Mouse (Mus musculus) megakaryocyte progenitor cell, adult 5-6 weeks (primary cell): ENCODE measurements at regions not wholly inside any gene's neighbourhood (a gene's known extent, or its start where the extent isn't known, plus 50 kb on each side); places are given as distances from the start of the nearest gene placed in this dataset.

Experiments
- ATAC-seq: replicated peaks from 2 replicates; pipeline ENCODE4 v1.8.0; 2016; ENCODE audit warnings: mild to moderate bottlenecking, moderate TSS enrichment, inconsistent platforms; ENCODE audit not compliant: poor library complexity

DNA sequence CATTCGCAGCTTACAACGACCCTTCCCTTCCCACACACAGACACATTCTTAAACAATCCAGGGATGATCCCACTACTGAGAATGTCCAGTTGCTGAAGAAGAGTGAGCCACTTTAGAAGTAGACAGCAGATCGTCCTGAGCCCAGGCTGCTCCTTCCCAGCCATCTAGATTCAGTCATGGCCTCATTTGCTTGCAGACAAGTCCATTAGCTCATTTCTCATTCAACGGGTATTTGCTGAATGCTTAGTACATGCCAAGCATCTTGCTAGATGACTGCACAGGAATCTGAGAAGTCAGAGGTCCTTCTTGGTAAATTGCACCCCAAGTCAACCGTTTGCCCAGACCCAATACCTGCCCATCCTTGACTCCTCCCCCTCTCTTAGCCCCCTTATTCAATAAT is 57.8 kb downstream of the Ier5 start:
- no peak for ATAC-seq

DNA sequence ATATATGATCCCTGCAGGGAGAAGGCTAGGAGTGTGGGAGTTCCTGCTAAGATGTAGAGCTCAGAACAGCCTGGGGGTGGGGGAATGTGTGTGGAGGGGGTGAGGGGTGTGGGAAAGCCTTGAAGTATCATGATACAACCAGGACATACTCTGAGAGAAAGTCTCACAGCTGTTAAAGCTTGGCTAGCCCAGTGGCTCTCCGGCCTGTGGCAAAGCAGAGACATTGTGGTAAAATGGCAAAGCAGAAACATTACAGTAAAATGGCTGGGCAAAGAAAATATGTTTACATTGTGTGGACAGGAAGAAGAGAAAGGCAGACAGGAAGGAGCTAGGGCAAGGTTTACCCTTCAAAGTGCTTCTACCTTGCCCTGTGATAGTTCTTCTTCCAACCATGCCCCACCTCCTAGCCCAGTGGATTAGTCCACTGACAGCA is 58.5 kb downstream of the Ier5 start:
- no peak for ATAC-seq

DNA sequence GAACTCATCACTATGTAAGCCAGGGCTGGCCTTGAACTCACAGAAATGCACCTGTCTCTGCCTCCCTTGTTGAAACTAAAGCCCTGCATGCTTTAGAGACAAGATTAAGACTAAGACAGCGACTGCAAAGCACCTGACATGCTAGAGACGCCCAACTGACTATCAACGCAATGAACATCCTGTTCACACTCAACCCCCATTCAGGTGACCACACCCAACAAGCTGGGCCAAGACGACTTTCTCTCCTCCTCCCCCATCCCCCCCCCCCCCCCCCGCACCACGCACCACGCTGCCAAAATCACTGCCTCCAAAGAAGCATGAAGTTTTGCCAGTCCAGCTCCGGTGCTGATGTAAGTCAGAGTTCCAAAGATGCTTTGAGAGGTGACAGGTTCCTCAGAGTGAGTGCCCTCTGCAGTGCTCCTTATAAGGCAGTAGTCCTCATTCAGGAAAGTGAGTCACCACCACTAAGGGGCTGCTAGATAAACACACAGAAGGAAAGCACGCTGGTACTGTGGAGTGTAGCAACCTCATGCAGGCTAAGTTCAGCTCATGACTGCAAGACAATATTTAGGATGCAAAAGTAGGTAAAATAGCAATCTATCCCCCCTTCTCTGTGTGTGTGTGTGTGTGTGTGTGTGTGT is 59.2 kb downstream of the Ier5 start:
- peak; percentile 44; the same call in 1 of the 2 replicates for ATAC-seq

DNA sequence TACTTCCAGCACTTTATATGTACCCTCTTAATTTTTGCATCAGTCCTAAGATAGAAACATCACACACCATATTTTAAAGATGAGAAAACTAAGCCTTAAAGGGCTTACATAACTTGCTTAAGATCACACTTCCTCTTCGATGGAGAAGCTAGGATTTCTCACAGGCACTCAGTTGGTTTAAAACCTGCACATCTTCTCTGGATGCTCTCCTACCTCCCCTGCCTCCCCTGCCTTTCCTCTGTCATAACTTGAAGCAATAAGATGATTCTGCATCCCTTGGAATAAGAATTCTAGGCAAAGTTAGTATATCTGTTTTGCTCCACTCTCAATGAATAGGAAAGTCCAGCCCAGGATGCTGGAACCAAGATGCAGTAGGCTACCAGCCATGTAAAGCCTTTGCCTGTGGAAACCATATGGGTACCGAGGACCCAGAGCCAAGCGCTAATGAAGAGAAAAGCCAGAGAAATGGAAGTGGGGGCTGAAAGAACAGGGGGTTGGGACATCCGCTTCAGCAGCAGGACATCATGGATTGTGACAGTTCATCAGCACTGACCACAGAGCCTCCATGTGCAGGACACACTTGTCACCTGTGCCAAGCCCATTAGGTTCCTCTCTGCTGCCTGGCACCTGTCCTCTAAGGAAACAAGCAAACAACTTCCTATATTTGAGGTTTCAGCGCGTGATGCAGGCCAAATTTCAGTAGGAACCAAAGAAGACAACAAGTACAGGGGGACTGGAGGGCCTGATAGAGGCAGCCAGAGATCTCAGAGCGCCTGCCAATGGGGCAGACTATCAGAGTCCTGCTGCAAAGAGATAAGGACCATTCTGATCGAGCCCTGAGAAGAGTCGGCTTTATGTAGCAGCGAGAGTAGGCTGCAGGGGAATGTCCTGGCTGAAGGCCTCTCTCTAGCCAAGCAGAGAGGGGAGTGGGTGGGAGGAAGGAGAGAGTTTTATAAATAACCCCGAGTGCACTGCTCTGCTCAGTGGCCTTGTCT is 60.5 kb downstream of the Ier5 start:
- ATAC-seq, result peak; percentile 94

DNA sequence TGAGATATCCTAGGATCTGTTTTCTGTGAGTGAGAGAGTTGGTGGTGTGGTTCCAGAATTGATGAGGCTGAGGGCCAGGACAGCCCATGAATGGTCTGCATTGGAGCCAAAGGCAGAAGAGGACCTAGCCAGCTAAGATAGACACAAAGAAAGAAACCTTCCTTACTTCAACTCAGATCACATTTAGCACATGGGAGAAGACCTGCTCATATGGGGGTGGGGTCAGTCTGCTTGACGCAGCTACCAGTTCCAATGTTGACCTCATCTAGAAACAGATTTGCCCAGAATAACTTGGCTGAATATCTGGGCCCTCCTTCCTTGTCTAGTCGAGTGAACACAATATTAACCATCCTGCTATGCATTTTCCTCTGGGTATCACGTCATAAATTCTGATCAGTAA is 62.0 kb downstream of the Ier5 start:
- no peak for ATAC-seq

DNA sequence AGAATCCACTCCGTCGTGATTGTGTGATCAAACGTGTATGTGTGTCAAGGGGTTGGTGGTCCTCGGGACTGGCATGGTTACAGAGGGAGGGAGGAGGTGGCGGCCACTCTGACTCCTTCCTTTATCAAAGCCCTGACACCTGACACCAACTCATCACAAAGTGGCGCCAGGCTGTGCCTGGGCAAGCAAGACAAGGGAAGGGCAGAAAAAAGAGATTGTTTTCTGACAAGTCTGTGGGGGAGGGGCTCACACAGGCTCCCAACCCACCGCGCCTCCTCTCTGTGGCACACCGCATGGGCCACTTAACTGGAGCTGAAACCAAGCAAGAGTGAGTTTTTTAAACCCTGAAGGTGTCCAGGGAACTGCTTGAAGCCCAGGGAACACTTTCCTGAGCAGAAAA is 68.5 kb downstream of the Ier5 start:
- ATAC-seq, result peak; percentile 67

DNA sequence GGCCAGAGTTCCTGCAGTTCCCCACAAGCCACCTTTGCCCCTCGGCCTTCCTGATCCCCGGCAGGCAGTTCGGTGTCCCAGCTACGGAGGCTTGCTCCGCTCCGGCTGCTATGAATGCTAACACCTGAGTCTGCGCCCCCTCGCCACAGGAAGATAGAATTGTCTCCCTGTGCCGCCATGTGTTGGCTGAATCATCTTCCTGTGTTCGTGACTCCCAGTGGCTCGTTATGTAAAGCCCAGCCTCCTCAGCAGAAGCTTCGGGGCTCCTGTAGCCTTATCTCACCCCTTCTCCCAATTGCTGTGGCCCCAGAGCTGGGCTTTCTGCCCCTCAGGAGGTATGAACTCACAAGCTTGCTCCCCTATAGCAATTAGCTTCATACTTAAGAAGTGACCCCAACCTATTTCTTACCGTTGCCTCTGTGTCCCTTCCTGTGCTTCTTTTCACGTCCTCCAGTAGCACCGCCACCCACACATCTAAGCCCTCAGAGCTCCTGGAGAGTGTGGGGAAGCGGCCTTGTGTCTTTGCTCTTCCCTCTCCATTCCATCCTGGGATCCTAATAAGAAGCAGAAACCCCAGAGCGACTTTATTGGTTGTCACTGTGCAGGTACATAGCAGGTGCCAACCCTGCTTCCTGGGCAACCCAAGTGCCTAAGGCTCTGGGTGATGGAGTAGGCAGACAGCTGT is 70.1 kb downstream of the Ier5 start:
- ATAC-seq, result peak; percentile 9

DNA sequence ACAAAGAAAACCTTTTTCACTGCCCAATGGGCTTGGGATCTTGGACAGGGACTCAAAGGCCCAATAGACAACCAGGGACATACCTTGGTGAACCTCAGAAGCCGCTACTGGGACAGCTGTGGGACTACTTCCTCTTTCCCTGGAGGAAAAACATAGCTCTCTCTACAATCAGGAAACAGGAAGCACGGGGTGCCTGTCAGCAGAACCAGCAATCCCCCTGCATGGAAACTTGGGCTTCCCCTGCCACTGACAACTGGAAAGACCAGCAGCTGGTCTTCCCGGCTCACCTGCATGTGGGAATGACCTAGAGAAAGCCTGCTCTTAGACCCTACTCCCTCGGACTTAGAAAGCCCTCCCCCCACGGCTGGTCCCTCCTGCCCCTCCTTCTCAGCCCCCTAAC is 70.7 kb downstream of the Ier5 start:
- ATAC-seq, result peak; percentile 57

DNA sequence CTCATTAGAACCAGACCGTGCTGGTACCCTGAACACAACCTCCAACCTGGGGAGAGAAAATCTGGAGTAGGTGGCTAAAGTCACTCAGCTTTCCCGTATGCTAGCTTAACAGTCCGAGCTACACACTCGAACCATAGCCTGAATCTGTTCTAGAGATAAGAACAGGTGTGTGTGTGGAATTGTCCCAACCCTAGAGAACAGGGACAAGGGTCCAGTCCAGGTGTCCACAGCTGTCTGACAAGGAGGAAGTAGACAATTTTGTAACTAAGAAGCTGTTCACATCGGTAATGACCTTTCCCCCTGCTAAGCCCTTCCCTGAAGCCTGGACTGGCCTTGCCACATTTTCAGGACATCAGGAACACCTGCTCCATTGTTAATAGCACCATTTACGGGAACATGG is 71.3 kb downstream of the Ier5 start:
- no peak for ATAC-seq

DNA sequence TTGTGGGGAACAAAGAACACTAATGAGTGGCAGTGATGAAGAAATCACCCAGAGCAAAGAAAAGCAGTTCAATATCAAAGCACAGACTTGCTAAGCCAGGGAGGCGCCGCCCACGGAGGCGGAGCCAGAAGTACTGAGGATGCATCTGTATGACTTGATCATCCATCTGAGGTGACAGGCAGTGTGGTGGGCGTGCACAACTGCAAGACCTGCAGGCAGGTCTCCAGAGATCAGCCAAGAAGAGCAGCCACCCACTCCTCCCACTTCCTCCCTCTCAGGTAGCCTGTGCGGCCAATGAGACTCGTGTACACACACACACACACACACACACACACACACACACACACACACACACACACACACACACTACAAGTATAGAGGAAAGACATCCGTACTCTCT is 71.9 kb downstream of the Ier5 start:
- peak; percentile 69 for ATAC-seq

DNA sequence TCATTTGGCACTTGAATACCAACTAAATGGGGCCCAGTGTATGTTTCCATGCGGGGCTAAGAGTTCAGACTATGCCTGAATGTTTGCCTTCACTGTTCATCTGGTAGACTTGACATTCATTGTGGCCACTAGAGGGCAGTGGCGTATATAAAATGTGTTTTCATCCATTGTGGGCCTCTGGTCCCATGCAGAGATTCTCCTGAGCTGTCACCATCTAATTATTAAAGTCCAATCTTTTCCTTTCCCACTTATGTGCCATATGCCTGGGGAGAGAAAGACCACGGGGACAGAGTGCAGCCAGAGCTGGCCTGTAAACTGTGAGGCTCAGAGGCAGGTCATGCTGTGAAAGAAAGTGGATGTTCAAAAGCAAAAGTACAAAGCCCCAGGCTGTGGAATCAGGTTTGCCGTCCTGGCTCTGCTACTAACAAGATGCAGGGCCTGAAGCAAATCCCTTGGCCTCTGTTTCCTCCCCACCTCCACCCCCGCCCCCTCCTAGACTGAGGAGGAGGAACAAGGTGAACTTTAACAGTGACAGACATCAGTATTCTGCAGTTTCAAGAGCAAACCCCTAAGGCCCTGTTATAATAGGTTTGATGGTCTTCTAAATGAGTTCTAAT is 73.5 kb downstream of the Ier5 start:
- ATAC-seq, result peak; percentile 64

DNA sequence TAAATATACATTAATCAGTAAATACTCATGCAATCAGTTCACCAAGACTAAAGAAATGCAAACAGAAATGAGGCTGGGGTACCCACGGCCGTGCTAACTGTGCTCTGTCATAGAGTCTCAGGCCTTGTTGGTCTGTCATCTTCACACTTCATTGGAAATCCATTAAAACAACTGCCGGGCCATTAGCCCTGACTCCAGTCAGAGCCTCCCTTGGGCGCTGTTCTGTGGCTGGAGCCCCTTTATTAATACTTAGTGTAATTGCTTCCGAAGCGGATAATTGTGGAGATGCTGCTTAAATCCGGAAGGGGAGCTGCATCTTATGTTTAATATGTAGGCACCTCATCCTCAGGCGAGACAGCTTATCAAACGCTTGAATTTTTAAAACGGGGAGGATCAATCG is 76.1 kb downstream of the Ier5 start:
- no peak for ATAC-seq

DNA sequence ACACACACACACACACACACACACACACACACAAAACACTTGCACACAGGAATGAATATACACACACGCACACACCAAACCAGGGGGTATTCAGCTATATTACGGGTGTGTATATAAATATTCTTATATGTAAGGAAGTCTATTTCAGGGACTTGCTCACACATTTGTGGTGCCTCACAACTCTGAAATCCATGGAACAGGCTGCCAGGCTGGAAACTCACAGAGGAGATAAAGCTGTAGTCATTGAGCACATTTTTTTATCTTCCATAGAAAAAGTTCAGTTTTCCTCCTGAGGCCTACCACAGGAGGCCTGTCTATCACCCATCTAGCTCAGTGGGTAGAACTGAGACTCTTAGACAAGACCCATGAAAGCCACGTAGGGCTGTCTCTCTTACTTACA is 83.8 kb downstream of the Ier5 start:
- ATAC-seq, result no peak

DNA sequence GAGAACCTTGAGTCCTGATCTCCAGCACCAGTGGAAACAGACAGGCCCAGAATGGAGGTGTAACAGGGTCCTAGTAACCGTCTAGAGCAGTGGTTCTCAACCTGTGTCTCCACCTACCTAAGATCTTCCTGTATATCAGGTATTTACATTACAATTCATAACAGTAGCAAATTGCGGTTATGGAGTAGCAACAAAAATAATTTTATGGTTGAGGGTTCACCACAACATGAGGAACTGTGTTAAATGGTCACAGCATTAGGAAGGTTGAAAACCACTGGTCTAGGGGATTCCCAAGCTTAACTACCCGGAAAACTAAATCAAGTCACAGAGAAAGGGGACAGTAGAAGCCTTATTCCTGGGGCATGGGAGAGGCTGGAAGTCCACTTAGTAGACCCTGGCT is 84.5 kb downstream of the Ier5 start:
- no peak for ATAC-seq

DNA sequence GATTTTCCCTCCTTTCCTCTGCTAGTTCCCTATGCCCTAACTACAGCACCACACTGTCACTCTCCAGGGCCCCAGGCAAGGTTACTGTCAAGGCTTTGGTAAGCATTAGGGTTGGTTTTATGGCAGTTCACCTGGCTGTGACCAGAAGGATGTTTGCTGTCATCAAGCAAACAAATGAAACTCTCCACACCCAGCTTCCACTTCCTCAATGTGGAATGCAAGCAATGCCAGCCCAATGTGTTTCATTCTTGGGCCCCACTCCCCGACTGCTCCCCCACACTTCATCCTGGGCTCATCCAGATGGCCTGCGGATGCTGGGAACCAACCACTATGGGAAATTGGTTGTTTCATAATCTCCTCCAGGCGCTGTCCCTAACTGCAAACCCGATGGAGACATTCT is 85.7 kb downstream of the Ier5 start:
- peak; percentile 58 for ATAC-seq

DNA sequence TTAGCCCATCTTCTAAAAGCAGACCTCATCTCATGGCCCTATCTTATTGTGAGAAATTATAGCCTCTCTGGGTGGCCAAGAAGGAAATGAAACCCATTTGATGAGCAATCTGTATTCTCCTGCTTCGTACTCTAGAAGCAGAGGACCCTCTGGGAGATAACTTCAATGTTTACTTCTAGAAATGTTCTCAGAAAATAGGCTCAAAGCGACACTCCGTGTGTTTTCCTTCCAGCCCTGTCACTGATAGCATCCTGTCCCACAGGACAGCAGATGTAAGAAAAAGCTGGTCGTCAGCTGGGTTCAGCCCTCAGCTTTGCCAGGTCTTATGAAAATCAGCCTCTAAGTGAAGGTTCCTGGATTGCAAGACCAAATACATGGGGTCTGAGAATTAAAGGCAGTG is 86.1 kb downstream of the Ier5 start:
- no peak for ATAC-seq

DNA sequence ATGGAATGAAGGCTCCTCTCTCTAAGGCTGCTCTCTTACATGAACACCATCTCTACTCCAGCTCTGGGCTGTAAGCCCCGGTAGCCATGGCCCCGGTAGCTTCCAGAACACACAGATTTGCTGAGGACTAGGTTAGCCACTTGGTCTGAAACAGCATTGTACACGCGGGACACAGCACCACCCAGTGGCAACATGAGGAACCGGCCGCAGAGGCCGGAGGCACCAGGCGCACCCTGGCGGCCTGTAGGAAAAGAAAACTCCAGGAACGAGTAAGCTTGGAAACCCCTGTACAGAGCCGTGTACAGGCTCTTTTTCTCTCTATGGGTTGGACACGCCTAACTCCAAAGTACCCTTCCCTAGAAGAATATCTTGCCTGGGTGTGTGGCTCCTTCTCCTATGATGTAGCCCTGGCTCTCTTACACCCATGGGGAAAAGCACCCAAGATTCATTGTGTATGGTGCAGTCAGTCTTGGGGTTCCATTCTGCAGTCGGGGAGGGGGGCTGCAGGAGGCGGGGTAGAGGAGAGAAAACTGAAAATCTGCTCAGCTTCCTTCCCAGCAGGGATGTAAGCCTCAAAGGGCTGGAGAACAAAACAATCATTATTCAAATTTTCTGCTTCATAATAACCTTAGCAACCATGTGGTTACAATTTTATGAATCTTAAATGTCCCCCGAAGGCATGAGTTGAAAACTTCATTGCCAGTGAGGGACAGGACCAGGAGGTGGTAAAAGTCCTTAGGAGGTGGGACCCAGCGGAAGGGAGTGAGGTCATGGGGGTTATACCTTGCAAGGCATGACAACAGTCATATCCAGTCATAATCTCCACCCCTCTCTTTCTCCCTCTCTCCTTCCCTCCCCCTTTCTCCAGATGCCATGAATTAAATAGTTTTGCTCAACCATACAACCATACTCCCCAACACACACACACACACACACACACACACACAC is 92.6 kb downstream of the Ier5 start:
- peak; percentile 100 for ATAC-seq

DNA sequence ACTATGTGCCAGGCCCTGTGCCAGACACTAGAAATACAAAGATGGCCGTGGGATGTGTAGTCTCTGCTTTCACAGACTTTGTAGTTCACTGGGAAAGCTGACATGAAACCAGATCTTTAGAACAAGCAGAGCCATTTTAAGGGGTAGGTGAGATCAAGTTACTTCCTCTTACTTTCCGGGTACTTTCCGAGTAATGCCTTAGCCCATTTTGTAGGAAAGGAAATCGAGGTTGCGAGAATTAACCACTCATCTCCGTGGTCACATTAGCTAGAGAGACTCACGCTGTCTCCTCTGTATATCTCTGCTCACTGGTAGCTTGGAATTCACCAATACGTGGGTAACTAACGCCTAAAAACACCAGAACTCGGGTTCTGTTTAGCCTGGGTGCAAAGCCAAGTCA is 93.3 kb downstream of the Ier5 start:
- ATAC-seq, result no peak

DNA sequence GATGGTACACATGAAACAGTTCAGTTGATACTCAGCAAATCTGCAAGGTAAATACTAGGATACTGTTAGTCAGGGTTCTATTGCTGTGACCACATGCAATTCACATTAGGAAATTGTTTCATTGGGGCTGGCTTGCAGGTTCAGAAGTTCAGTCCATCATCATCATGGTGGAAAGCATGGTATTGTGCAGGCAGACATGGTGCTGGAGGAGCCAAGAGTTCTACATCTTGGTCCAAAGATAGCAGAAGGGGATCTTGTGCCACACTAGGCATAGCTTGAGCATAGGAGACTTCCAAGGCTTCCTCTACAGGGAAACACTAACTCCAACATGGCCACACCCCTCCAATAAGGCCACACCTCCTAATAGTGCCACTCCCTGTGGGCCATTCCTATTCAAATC is 99.1 kb downstream of the Ier5 start:
- no peak for ATAC-seq

DNA sequence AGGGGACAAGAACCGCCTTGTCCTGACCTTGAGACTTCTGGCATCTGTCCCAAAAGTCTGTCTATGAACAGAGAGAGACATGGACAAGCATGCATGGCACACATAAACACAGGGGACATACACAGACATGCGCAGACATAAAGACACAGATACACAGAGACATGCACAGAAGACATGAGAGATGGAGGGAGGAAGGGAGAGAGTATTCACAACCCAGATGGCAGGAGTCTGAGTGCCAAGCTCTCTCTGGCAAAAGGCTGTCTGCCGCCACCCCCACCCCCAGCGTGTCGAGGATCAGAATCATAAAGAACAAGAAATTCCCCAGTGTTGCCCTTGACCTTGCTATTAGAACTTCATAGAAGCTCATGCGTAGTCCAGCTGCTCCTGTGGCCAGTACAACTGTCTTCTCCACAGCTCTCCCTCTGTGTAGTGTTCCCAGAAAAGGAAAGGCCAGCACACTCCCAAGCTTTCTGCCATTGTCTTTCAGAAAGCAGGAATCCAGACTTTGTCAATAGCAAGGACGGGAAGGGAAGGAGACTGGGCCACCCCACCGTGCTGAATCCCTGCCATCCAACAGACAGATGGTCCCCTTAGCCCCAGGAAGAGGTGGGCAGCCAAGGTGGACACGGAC is 99.8 kb downstream of the Ier5 start:
- ATAC-seq, result no peak
